Mouse (Mus musculus): ENCODE results near the gene Elavl2.

Elavl2 gene

GRCm38 (mm10) chr4:91400423-91400822 lies at the start of gene Elavl2:
Gene Elavl2, minus strand, starts transcription at chr4:91400785.
- no peak for ATAC-seq (ENCODE audit: insufficient number of reproducible peaks, low FRiP score, low TSS enrichment)

- ATAC-seq (ENCODE audit: insufficient number of reproducible peaks, low FRiP score, low TSS enrichment) = no peak
These were observed 47.3 kb upstream of the Elavl2 start for GRCm38 (mm10) chr4:91447887-91448286.

GRCm38 (mm10) chr4:91415582-91415981 lies 15.0 kb upstream of the Elavl2 start:
- no peak for ATAC-seq (ENCODE audit: insufficient number of reproducible peaks, low FRiP score, low TSS enrichment)

GRCm38 (mm10) chr4:91405047-91405446 lies 4.5 kb upstream of the Elavl2 start:
- ATAC-seq (ENCODE audit: insufficient number of reproducible peaks, low FRiP score, low TSS enrichment) = no peak

GRCm38 (mm10) chr4:91399510-91400196 lies 932 bp downstream of the Elavl2 start:
- no peak for ATAC-seq (ENCODE audit: insufficient number of reproducible peaks, low FRiP score, low TSS enrichment)

GRCm38 (mm10) chr4:91391987-91392598 lies 8.5 kb downstream of the Elavl2 start:
- no peak for ATAC-seq (ENCODE audit: insufficient number of reproducible peaks, low FRiP score, low TSS enrichment)

- ATAC-seq (ENCODE audit: insufficient number of reproducible peaks, low FRiP score, low TSS enrichment) = no peak
These were observed 12.9 kb downstream of the Elavl2 start for GRCm38 (mm10) chr4:91387701-91388100.

- no peak for ATAC-seq (ENCODE audit: insufficient number of reproducible peaks, low FRiP score, low TSS enrichment)
These were observed 19.4 kb downstream of the Elavl2 start for GRCm38 (mm10) chr4:91381201-91381627.

GRCm38 (mm10) chr4:91380341-91381117 lies 20.1 kb downstream of the Elavl2 start:
- ATAC-seq (ENCODE audit: insufficient number of reproducible peaks, low FRiP score, low TSS enrichment) = no peak

- ATAC-seq (ENCODE audit: insufficient number of reproducible peaks, low FRiP score, low TSS enrichment) = no peak
These were observed 21.0 kb downstream of the Elavl2 start for GRCm38 (mm10) chr4:91379559-91379958.

- peak; percentile 97 for ATAC-seq (ENCODE audit: insufficient number of reproducible peaks, low FRiP score, low TSS enrichment)
These were observed 24.2 kb downstream of the Elavl2 start for GRCm38 (mm10) chr4:91376317-91376910.

- ATAC-seq (ENCODE audit: insufficient number of reproducible peaks, low FRiP score, low TSS enrichment) = no peak
These were observed 25.3 kb downstream of the Elavl2 start for GRCm38 (mm10) chr4:91375372-91375687.

- ATAC-seq (ENCODE audit: insufficient number of reproducible peaks, low FRiP score, low TSS enrichment) = no peak
These were observed 25.8 kb downstream of the Elavl2 start for GRCm38 (mm10) chr4:91374571-91375371.

GRCm38 (mm10) chr4:91372844-91373243 lies 27.7 kb downstream of the Elavl2 start:
- no peak for ATAC-seq (ENCODE audit: insufficient number of reproducible peaks, low FRiP score, low TSS enrichment)

- peak; percentile 17; the same call in 1 of the 2 replicates for ATAC-seq (ENCODE audit: insufficient number of reproducible peaks, low FRiP score, low TSS enrichment)
These were observed 28.8 kb downstream of the Elavl2 start for GRCm38 (mm10) chr4:91371819-91372215.

GRCm38 (mm10) chr4:91371131-91371818 lies 29.3 kb downstream of the Elavl2 start:
- ATAC-seq (ENCODE audit: insufficient number of reproducible peaks, low FRiP score, low TSS enrichment) = peak; percentile 10; the same call in 1 of the 2 replicates

- ATAC-seq (ENCODE audit: insufficient number of reproducible peaks, low FRiP score, low TSS enrichment) = no peak
These were observed 35.3 kb downstream of the Elavl2 start for GRCm38 (mm10) chr4:91365276-91365675.

GRCm38 (mm10) chr4:91363963-91364362 lies 36.6 kb downstream of the Elavl2 start:
- ATAC-seq (ENCODE audit: insufficient number of reproducible peaks, low FRiP score, low TSS enrichment) = no peak

GRCm38 (mm10) chr4:91362520-91362919 lies 38.1 kb downstream of the Elavl2 start:
- ATAC-seq (ENCODE audit: insufficient number of reproducible peaks, low FRiP score, low TSS enrichment) = no peak

- no peak for ATAC-seq (ENCODE audit: insufficient number of reproducible peaks, low FRiP score, low TSS enrichment)
These were observed 47.4 kb downstream of the Elavl2 start for GRCm38 (mm10) chr4:91353138-91353537.
